Mouse (Mus musculus) cerebellum, adult 9-10 months (tissue): Measurements from ENCODE around the gene Itgae.

Experiments
- DNase-seq: peaks from one replicate; pipeline ENCODE4 v3.0.0; 2022

The Itgae gene

GRCm38 (mm10) chr11:73094231-73094995 is 4.0 kb downstream of the Itgae start:
- no peak for DNase-seq

DNA sequence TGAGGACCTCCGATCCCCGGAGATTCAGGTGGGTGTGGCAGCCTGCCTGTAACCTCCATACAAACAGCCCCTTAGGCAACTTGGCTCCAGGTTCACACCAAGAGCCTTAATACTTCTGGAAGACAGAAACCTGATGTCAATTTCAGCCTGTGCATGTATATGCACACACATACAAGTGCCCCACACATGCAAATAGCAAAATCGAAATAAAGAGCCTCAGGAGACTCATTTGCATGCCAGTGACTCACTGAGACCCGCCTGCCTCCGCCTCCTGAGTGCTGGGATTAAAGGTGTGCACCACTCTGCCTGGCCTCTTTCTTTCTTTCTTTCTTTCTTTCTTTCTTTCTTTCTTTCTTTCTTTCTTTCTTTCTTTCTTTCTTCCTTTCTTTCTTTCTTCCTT is 8.5 kb downstream of the Itgae start:
- DNase-seq, result no peak

- no peak for DNase-seq
These were observed 9.8 kb downstream of the Itgae start for GRCm38 (mm10) chr11:73099976-73100750.

- no peak for DNase-seq
These were observed 10.9 kb downstream of the Itgae start for GRCm38 (mm10) chr11:73101308-73101707.

- no peak for DNase-seq
These were observed 14.9 kb downstream of the Itgae start for GRCm38 (mm10) chr11:73105246-73105645.

DNA sequence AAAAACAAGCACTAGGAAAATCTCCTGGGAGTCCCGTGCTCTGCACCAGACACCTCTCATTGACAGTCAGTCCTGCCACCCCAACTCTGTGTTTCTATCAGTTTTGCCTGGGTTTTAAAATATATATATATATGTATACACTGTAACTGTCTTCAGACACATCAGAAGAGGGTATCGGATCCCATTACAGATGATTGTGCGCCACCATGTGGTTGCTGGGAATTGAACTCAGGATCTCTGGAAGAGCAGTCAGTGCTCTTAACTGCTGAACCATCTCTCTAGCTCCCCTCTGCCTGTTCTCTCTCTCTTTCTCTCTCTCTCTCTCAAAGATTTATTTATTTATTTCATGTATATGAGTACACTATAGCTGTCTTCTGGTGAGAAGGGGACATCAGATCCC is 17.0 kb downstream of the Itgae start:
- peak; percentile 17 for DNase-seq

- DNase-seq, result no peak
These were observed 18.0 kb downstream of the Itgae start for GRCm38 (mm10) chr11:73108195-73108897.

- DNase-seq, result no peak
These were observed 18.7 kb downstream of the Itgae start for GRCm38 (mm10) chr11:73108898-73109625.

DNA sequence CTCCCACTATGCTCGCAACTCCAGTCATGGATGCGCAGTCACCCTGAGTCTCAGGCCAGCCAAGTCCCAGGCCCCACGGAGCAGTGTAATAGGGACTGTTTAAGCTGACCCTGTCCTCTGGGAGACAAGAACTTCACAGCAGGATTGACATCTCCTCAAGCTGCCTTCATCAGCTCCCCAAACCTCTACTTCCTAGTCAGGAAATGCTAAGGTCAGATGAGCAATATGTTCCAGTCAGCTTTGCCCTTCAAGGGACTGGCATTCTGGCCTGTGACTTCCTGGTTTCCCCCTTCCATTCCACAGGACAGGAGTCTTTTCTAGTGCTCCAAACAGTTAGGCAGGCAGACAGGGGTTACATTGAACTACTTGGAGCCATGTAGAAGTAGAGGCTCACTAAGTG is 19.6 kb downstream of the Itgae start:
- no peak for DNase-seq

- no peak for DNase-seq
These were observed 21.0 kb downstream of the Itgae start for GRCm38 (mm10) chr11:73111414-73111813.

- DNase-seq, result no peak
These were observed 36.1 kb downstream of the Itgae start for GRCm38 (mm10) chr11:73126495-73126894.

GRCm38 (mm10) chr11:73131020-73131419 is 40.6 kb downstream of the Itgae start:
- DNase-seq, result no peak

DNA sequence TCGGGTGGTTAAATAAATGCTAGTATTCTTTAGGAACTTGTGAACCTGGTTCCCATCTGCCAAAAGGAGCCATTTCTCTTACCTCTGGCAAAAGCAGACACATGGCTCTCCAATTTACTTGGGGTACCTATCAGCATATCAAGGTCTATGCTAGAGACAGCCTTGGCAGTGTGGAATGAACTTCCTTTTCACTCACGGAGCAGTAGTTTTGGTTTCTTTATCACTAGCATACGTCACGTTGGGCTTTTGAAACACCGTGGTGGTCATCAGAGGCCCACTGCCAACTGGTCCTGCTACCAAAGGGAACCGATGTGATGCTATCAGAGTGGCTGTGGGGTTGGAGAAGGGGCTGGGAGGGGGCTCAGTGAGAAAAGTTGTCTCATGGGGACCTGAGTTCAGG is 42.6 kb downstream of the Itgae start:
- no peak for DNase-seq

DNA sequence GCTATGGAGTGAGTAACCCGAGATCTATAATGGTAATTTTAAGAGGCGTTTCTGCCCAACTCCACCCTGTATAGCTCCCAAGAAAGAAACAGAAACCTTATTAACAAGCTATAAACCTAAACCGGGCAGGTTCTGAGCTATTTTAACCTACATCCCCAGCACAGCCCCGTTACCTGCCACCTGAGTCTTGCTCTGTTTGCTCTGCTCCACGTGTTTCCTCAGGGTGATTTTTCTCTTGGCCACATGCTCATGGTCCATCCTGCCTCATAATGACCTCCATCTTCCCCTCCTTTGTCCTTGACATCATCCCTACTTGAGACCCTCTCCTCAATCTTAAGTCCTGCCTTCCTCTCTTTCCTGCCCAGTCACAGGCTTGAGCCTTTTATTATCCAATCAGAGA is 43.8 kb downstream of the Itgae start:
- DNase-seq, result no peak

DNA sequence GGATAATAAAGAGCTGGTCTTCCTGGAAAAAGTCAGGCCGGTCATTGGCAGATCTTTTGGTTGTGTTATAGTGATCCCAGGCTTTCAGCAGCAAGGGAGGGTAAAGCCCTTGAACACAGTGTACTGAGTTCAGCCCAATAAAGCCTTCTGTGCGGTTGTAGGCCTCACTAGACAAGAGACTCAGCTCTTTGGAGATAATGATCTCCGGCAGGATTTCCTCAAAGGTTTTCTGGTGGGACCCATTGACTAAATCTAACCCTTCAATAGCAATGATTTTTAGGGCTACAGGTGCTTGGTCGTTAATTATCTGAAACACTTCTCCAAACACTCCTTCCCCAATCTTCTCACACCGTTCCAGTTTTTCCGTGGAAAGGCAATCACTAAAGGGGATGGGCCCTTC is 46.2 kb downstream of the Itgae start:
- no peak for DNase-seq

DNA sequence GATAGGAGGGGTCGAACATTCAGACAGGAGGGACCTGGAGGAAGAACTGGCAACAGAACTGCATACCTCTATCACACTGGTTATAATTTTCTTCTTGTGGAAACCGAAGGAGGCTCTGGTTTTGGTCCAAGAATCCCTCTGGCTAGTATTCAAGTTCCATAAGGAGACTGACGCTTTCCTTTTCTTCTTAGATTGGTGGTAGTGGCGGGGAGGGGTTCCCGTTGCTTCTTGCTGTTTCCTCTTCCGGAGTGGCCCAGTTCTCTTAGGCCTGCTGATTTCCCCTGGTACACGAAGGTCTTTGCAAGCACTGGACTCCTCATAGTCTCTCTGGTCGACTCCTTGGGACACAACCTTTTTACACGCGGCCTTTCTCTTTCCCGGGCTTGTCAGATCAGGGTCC is 46.7 kb downstream of the Itgae start:
- DNase-seq, result no peak

DNA sequence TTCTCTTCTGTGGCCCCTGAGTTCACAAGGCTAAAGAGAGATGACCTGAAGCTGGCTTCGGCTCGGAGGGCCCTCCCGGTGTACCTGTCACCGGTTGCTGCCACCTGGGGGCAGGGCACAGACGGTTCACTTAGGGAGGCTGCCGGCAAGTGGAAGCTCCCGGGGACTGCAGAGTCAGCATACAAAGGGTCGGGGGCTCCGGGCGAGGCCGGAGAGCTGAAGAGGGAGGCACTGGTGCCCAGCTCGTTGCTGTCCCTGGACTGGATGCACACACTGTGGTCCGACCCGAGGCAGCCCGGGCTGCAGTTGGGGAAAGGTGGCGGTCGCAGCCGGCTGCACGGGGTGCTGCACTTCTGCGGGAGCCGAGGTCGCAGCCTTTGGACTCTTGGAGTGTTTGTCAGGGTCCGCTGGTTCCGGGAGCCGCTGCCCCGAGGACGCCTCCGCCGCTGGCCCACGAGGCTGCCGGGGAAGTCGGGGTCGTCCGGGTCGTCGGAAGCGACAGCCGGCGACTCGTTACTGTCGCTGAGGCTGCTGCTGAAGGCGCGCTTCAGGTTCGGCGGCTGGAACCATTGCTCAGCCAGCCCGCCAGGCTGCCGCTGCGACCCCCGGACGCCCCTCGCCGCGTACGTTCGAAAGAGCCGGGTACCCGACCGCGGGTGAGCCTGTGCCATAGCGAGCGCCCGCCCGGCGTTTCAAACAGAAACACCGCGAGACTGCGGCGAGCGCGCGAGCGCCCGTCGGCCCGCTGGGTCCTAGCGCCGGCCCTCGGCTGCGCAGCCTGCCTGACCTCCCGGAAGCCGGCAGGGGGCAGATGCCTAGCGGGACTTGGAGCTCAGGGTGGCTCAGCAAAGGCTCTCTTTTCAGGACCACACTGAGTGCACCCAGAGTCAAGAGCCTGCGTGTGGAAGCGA is 47.5 kb downstream of the Itgae start, which contains the start of gene Haspin:
Haspin (minus strand) TSS at position 704 of the 911 bp plus-strand sequence.
- peak; percentile 84 for DNase-seq

DNA sequence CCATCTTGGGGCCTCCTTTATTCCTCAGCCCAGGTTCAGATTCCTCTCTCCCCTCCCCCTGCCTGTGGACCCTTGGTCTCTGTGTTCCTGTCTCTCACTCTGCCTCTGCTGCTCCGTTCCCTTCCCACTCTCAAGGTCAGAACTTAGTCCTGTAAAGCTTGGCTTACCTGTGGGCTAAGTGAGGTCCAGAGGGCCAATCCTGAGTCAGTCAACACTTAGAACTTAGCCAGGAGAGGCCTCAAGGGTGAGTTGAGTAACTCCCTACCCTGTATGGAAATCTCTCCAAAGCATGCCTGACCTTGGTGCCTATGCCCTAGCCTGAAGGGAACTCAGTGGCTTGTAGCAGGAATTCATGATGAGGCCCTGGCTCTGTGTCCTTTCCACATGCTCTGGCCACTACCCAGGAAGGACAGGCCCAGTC is 53.9 kb downstream of the Itgae start:
- no peak for DNase-seq

GRCm38 (mm10) chr11:73146026-73146974 is 55.9 kb downstream of the Itgae start:
- DNase-seq, result no peak

DNA sequence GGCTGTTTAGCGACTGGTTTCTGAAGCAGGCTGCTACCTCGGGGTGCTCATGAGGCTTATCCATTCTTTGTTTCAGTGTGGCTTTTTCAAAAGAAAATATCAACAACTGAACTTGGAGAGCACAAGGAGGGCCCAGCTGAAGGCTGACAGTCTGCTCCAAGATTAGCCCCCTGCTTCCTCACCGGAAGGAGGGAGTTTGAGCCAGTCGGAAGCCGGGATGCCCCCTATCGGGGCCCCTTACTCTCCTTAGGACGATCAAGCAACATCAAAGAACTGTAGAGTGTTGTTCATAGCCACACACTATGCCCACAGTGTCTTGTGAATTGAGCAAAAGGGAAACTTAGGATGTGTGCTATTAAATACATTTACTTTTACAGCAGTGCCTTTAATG is 56.6 kb downstream of the Itgae start:
- DNase-seq, result no peak

DNA sequence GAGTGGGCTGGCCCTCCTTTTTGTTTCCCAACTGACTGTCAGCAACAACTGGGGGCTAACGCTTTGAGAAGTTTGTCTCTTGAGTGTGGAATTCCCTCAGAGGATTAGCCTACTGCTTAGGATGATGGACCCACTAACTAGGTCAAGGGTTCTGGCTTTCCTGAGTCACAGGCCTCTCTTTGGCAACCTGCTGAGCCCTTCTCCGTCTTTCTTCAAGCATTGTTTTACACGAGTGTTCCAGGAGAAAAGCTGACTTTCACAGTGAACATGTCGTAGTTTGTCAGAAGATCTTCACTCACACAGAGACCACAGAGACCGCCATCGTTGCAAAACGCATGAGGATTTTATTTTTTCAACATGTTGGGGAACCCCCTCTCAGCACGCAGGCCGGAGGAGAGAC is 57.8 kb downstream of the Itgae start:
- DNase-seq, result no peak
